Mouse (Mus musculus) G1E (cell line): Measurements from ENCODE around the gene Rbms2. TPM values are rescaled to one million over a fixed set of nuclear protein-coding genes. Genes with fewer than 3 reads are reported as not detected.

Experiments used
- ATAC-seq: 2 replicates; pipeline ENCODE4 v1.8.0; 2016; ENCODE audit warnings: mild to moderate bottlenecking; ENCODE audit not compliant: insufficient number of reproducible peaks, poor library complexity, low FRiP score, severe bottlenecking; ENCODE audit errors: extremely low read depth
- DNase-seq: peaks from one replicate; pipeline ENCODE4 v3.0.0; 2012; ENCODE audit warnings: low spot score
- H3K27me3 ChIP-seq: 2 replicates; pipeline ENCODE4 v1.6.1; 2012; ENCODE audit warnings: mild to moderate bottlenecking, low read length, inconsistent platforms; ENCODE audit not compliant: insufficient read depth
- H3K36me3 ChIP-seq: replicated peaks from 2 replicates; pipeline ENCODE3; 2012; ENCODE audit warnings: mild to moderate bottlenecking, inconsistent platforms
- H3K4me1 ChIP-seq: 2 replicates; pipeline ENCODE4 v1.6.1; 2012; ENCODE audit warnings: low read depth, low read length, inconsistent platforms, mixed read lengths; ENCODE audit not compliant: insufficient read depth
- H3K4me3 ChIP-seq: 2 replicates; pipeline ENCODE4 v1.5.1; 2012; ENCODE audit warnings: low read depth, mild to moderate bottlenecking, inconsistent platforms, low read length, moderate library complexity, mixed read lengths
- H3K9me3 ChIP-seq: replicated peaks from 2 replicates; pipeline ENCODE4 v1.6.1; 2012; ENCODE audit warnings: inconsistent platforms
- CTCF ChIP-seq: IDR thresholded peaks from 2 replicates; pipeline ENCODE4 v1.5.1; 2012; ENCODE audit warnings: low read depth, low read length, inconsistent platforms, mixed read lengths
- GATA1 ChIP-seq: IDR thresholded peaks from 2 replicates; pipeline ENCODE4 v1.6.1; 2012; ENCODE audit warnings: borderline replicate concordance, low read length, inconsistent platforms, mixed read lengths
- GATA2 ChIP-seq: IDR thresholded peaks from 2 replicates; pipeline ENCODE4 v1.6.1; 2012; ENCODE audit warnings: low read depth, low read length, inconsistent platforms, borderline replicate concordance
- POLR2AphosphoS5 ChIP-seq: IDR thresholded peaks from 2 replicates; pipeline ENCODE4 v1.6.1; 2012; ENCODE audit warnings: low read depth, low read length, inconsistent platforms; ENCODE audit not compliant: insufficient replicate concordance
- TAL1 ChIP-seq: conservative IDR thresholded peaks from 2 replicates; pipeline ENCODE4 v1.6.1; 2012; ENCODE audit warnings: low read depth, low read length, inconsistent platforms, mixed read lengths
- polyA plus RNA-seq: library from polyadenylated mRNA; stranded (reverse); fragments of >175 nt; gene quantifications from 2 replicates; pipeline ENCODE4 v1.2.3, GENCODE M21; 2012
- total RNA-seq, 2 experiments: library from RNA; stranded (forward) in 1 of 2; stranded (reverse) in 1 of 2; fragments of 200-1000 nt in 1 of 2; fragments of >200 nt in 1 of 2; fragmentation: Nextera tagmentation in 1 of 2; gene quantifications; 2 replicates each; pipeline ENCODE4 v1.2.3; 2014 to 2017

The Rbms2 gene
- total and polyA plus RNA-seq, 3 experiments = 8.3 to 32.1 (median 11.3) TPM

DNA sequence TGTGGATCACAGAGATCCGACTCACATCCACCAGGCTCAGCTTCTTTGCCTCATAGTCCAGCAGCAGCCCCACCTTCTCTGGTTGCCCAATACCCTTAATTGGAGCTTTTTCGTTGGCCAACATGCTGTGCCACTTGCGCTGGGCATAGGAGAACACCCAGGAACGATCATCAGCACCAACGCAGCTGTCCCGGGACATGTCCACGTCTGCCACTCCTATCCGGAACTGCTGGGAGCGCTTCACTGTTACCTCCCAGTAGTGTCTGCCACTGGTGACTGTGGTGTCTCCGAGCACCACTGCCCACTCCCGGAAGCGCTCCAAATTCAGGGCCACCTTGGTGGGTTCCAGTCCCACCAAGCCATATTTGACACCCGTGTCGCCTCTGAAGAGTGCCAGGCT is 30.9 kb upstream of the Rbms2 start:
- no peaks in the 10 kb centered on the region for H3K9me3 ChIP-seq
- TF ChIP-seq CTCF (no peak), TAL1 (no peak), GATA2 (no peak)
- H3K4me1 ChIP-seq = peaks cover 21% of the 10 kb centered on the region
- H3K4me3 ChIP-seq = peak overlapping the region; percentile 74
- DNase-seq (peak; percentile 36), ATAC-seq (no peak)
- peaks cover 48% of the 10 kb centered on the region for H3K36me3 ChIP-seq
- H3K27me3 ChIP-seq = peaks cover 4% of the 10 kb centered on the region; the same call in 1 of the 2 replicates

DNA sequence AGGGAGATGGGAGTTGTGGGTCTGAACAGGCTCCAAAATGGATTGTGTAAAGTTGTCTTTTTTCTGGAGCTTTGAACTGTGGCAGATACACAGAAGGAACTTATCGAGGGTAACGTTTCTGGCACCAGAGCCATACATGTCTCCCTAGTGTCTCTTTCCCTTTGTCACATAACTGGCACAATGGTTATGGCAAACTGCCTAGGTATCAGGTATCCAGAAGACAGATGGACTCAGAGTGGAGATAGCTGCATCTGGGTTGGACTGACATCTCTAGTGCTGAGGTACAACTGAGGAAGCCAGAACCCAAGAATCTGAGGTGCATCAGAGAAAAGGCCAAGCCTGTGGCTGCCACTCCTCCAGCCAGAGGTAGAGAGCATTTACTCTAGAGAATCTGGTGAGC is 30.0 kb upstream of the Rbms2 start:
- TF ChIP-seq GATA1 (no peak), TAL1 (no peak), GATA2 (no peak), CTCF (no peak), POLR2AphosphoS5 (no peak)
- Histone ChIP-seq H3K4me3 (no peak overlapping the region; the same call in 1 of the 2 replicates), H3K9me3 (no peaks in the 10 kb centered on the region), H3K36me3 (peaks cover 55% of the 10 kb centered on the region), H3K27me3 (peaks cover 4% of the 10 kb centered on the region; the same call in 1 of the 2 replicates), H3K4me1 (peaks cover 21% of the 10 kb centered on the region)
- DNase-seq (no peak), ATAC-seq (no peak)

DNA sequence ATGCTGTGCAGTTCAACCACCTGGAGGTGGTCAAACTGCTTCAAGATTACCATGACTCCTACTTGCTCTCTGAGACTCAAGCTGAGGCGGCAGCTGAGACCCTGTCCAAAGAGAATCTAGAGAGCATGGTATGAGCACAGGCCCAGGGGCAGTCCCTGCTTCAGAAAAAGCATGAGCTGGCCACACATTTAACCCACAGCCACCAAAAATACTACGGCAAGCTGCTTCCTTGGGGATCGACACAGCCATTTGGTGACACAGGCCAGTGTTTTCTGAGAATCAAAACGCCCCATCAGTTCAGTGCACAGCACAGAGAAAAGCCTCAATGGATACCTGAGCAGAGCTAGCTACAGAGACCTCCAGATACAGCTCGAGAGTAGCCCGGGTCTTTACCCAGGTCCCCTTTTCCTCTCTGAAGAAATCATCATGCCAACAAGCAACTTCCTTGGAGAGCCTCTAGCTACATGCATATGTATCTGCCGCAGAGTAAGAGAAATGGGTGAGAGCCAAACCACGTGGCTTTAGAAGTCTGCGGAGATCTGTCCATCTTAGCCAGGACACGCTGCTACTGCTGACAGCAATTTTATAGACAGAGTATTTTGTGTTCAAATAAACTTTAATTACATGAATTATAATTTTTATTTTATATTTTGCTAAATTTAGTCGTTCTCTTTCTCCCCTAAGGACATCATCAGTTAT is 29.4 kb upstream of the Rbms2 start:
- no peak for DNase-seq
- no peak for TF ChIP-seq CTCF
- no peak for TF ChIP-seq GATA2
- TF ChIP-seq POLR2AphosphoS5 = no peak
- no peak for TF ChIP-seq TAL1
- TF ChIP-seq GATA1 = no peak
- H3K27me3 ChIP-seq = peaks cover 4% of the 10 kb centered on the region; the same call in 1 of the 2 replicates

GRCm38 (mm10) chr10:128208326-128208725 is 28.2 kb upstream of the Rbms2 start:
- Histone ChIP-seq H3K9me3 (no peaks in the 10 kb centered on the region), H3K27me3 (peaks cover 4% of the 10 kb centered on the region; the same call in 1 of the 2 replicates), H3K4me3 (no peak overlapping the region), H3K4me1 (peaks cover 21% of the 10 kb centered on the region), H3K36me3 (peaks cover 72% of the 10 kb centered on the region)
- TF ChIP-seq POLR2AphosphoS5 = no peak
- ATAC-seq (no peak), DNase-seq (no peak)

More for the DNA sequence above, 29.4 kb upstream of the Rbms2 start:
- no peak overlapping the region for H3K4me3 ChIP-seq
- H3K9me3 ChIP-seq = no peaks in the 10 kb centered on the region
- H3K4me1 ChIP-seq = peaks cover 21% of the 10 kb centered on the region
- no peak for ATAC-seq
- H3K36me3 ChIP-seq = peaks cover 62% of the 10 kb centered on the region

- Histone ChIP-seq H3K4me1 (peaks cover 4% of the 10 kb centered on the region; the same call in 1 of the 2 replicates), H3K9me3 (no peaks in the 10 kb centered on the region), H3K4me3 (no peak overlapping the region), H3K27me3 (no peaks in the 10 kb centered on the region), H3K36me3 (peaks cover 83% of the 10 kb centered on the region)
- no peak for ATAC-seq
- DNase-seq = no peak
- TF ChIP-seq POLR2AphosphoS5 (no peak), GATA2 (no peak), CTCF (no peak), TAL1 (no peak), GATA1 (no peak)
These were observed 24.8 kb upstream of the Rbms2 start for GRCm38 (mm10) chr10:128204941-128205340.

- TF ChIP-seq GATA2 = no peak
- no peak for TF ChIP-seq CTCF
- TF ChIP-seq GATA1 = no peak
- TF ChIP-seq TAL1 = no peak
These were observed 21.8 kb upstream of the Rbms2 start for GRCm38 (mm10) chr10:128201856-128202255.

More at GRCm38 (mm10) chr10:128201856-128202255, 21.8 kb upstream of the Rbms2 start:
- no peaks in the 10 kb centered on the region for H3K4me1 ChIP-seq
- peaks cover 67% of the 10 kb centered on the region for H3K36me3 ChIP-seq
- H3K9me3 ChIP-seq = no peaks in the 10 kb centered on the region
- H3K27me3 ChIP-seq = no peaks in the 10 kb centered on the region
- H3K4me3 ChIP-seq = no peak overlapping the region
- ATAC-seq = no peak
- no peak for DNase-seq
